Mouse (Mus musculus): ENCODE measurements around the gene Msl1.

DNA sequence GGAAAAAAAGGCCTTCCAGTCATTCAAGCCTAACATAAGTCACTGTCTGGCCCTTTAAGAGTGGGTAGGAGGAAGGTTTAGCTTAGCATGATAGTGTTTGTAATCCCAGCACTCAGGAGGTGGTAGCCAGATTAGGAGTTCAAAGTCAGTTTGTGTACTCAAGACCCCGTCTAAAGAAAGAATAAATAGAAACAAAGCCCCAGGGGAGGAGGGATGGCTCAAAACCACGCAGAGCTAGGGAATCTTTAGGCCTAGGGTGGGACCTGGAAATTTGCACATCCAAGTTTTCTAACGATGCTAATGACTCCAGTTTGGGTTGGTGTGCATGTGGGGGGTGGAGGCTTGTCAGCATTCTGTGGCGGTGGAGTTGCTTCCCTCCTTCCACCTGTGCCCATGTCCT, 3.2 kb upstream of the Msl1 start:
- TF ChIP-seq POLR2A (IDR thresholded peaks at IDR 0.05; ENCODE audit: low read depth, low read length), result no peak
- no peak for TF ChIP-seq CTCF (IDR thresholded peaks at IDR 0.05; ENCODE audit: extremely low read depth, insufficient read length, insufficient replicate concordance, low read depth, low read length)
